Mouse (Mus musculus) forebrain, embryonic 15.5 days (tissue): Measurements from ENCODE around the gene Fam166a. TPM values are rescaled to one million over a fixed set of nuclear protein-coding genes. Genes with fewer than 3 reads are reported as not detected.

Experiments used
- ATAC-seq: fragments of 200-750 bp; cut with Nextera tagmentation; replicated peaks from 2 replicates; pipeline ENCODE4 v1.8.0; 2017; ENCODE audit warnings: mild to moderate bottlenecking, moderate TSS enrichment, moderate library complexity
- H3K27ac ChIP-seq: fragments of 300-500 bp; sonication (generic); replicated peaks from 2 replicates; pipeline ENCODE4 v1.5.1; 2015; ENCODE audit warnings: mild to moderate bottlenecking, inconsistent platforms
- H3K27me3 ChIP-seq: fragments of 300-500 bp; sonication (generic); 2 replicates; pipeline ENCODE4 v1.6.1; 2015; ENCODE audit warnings: inconsistent platforms
- H3K36me3 ChIP-seq: fragments of 300-500 bp; sonication (generic); 2 replicates; pipeline ENCODE4 v1.6.1; 2015; ENCODE audit warnings: mild to moderate bottlenecking, inconsistent platforms
- H3K4me1 ChIP-seq: fragments of 300-500 bp; sonication (generic); 2 replicates; pipeline ENCODE4 v1.6.1; 2015; ENCODE audit warnings: inconsistent platforms
- H3K4me2 ChIP-seq: fragments of 300-500 bp; sonication (generic); replicated peaks from 2 replicates; pipeline ENCODE4 v1.6.1; 2015; ENCODE audit warnings: mild to moderate bottlenecking, inconsistent platforms
- H3K4me3 ChIP-seq: fragments of 300-500 bp; sonication (generic); 2 replicates; pipeline ENCODE4 v1.5.1; 2015; ENCODE audit warnings: mild to moderate bottlenecking, inconsistent platforms
- H3K9ac ChIP-seq: fragments of 300-500 bp; sonication (generic); replicated peaks from 2 replicates; pipeline ENCODE4 v1.6.1; 2015; ENCODE audit warnings: mild to moderate bottlenecking, inconsistent platforms
- H3K9me3 ChIP-seq: fragments of 300-500 bp; sonication (generic); 2 replicates; pipeline ENCODE4 v1.6.1; 2016; ENCODE audit warnings: inconsistent platforms
- WGBS: fragments of 180-500 bp; shearing (Covaris S2); methylation state at CpG from one replicate; pipeline ENCODE4 v1.1.7; 2015; ENCODE audit warnings: mixed read lengths; 5-methylcytosine and 5-hydroxymethylcytosine counted together
- polyA plus RNA-seq: library from polyadenylated mRNA; unstranded; fragments of >200 nt; fragmentation: Nextera tagmentation; extraction: Ambion mirVana; gene quantifications from 2 replicates; pipeline ENCODE4 v1.2.1, GENCODE M21; 2015

Fam166a gene
- polyA plus RNA-seq, 1 experiment from 2014 or later, result not detected

- Histone ChIP-seq H3K9ac (peak overlapping the region; percentile 26; the same call in 1 of the 2 replicates), H3K27ac (peak overlapping the region; percentile 72), H3K4me1 (peaks cover 21% of the 10 kb centered on the region), H3K9me3 (no peaks in the 10 kb centered on the region), H3K27me3 (no peaks in the 10 kb centered on the region), H3K4me2 (peak overlapping the region; percentile 36), H3K4me3 (peak overlapping the region; percentile 16), H3K36me3 (no peaks in the 10 kb centered on the region)
- WGBS, result under 1% methylated on average over 7 of the region's 7 CpGs
- ATAC-seq, result no peak
Observed at GRCm38 (mm10) chr2:25228431-25228889, 9.9 kb downstream of the Fam166a start.

- Histone ChIP-seq H3K4me1 (peaks cover 17% of the 10 kb centered on the region), H3K27me3 (no peaks in the 10 kb centered on the region), H3K36me3 (no peaks in the 10 kb centered on the region), H3K27ac (0 out of 2 replicates have a peak overlapping the region, but pooled peaks have one; percentile 72), H3K4me3 (no peak overlapping the region), H3K9ac (no peak overlapping the region), H3K4me2 (peak overlapping the region; percentile 36; the same call in 1 of the 2 replicates), H3K9me3 (no peaks in the 10 kb centered on the region)
- no peak for ATAC-seq
- WGBS, result 71% methylated on average over 6 of the region's 6 CpGs
Observed at GRCm38 (mm10) chr2:25228995-25229530, 10.5 kb downstream of the Fam166a start.

- no peak for ATAC-seq
- Histone ChIP-seq H3K4me1 (peaks cover 17% of the 10 kb centered on the region), H3K9me3 (no peaks in the 10 kb centered on the region), H3K27ac (no peak overlapping the region), H3K9ac (no peak overlapping the region), H3K4me3 (no peak overlapping the region), H3K36me3 (no peaks in the 10 kb centered on the region), H3K27me3 (no peaks in the 10 kb centered on the region), H3K4me2 (no peak overlapping the region)
- 82% methylated on average over 5 of the region's 5 CpGs for WGBS
Observed at GRCm38 (mm10) chr2:25229582-25229981, 11.0 kb downstream of the Fam166a start.

GRCm38 (mm10) chr2:25230581-25230980 lies 12.0 kb downstream of the Fam166a start:
- Histone ChIP-seq H3K4me2 (no peak overlapping the region), H3K27me3 (no peaks in the 10 kb centered on the region), H3K4me1 (peaks cover 13% of the 10 kb centered on the region), H3K27ac (no peak overlapping the region), H3K36me3 (no peaks in the 10 kb centered on the region), H3K9me3 (no peaks in the 10 kb centered on the region), H3K4me3 (no peak overlapping the region), H3K9ac (no peak overlapping the region)
- no peak for ATAC-seq
- WGBS, result 90% methylated on average over 7 of the region's 7 CpGs

- no peak for ATAC-seq
- Histone ChIP-seq H3K4me2 (no peak overlapping the region), H3K36me3 (no peaks in the 10 kb centered on the region), H3K4me3 (no peak overlapping the region), H3K27ac (no peak overlapping the region), H3K27me3 (no peaks in the 10 kb centered on the region), H3K9me3 (no peaks in the 10 kb centered on the region), H3K9ac (no peak overlapping the region), H3K4me1 (peaks cover 8% of the 10 kb centered on the region; the same call in 1 of the 2 replicates)
- 53% methylated on average over 12 of the region's 12 CpGs for WGBS
Observed at GRCm38 (mm10) chr2:25231038-25231437, 12.5 kb downstream of the Fam166a start.

- H3K9ac ChIP-seq, result no peak overlapping the region
- H3K36me3 ChIP-seq, result no peaks in the 10 kb centered on the region
- H3K4me2 ChIP-seq, result no peak overlapping the region
- 75% methylated on average over 4 of the region's 4 CpGs for WGBS
- no peak overlapping the region for H3K27ac ChIP-seq
- H3K27me3 ChIP-seq, result peaks cover 5% of the 10 kb centered on the region; the same call in 1 of the 2 replicates
- H3K4me3 ChIP-seq, result no peak overlapping the region
- no peak for ATAC-seq
- no peaks in the 10 kb centered on the region for H3K9me3 ChIP-seq
- H3K4me1 ChIP-seq, result peaks cover 6% of the 10 kb centered on the region; the same call in 1 of the 2 replicates
Observed at GRCm38 (mm10) chr2:25233421-25233820, 14.9 kb downstream of the Fam166a start.

- no peak within 1 kb of the TSS for H3K9ac ChIP-seq
- H3K4me2 ChIP-seq, result no peak within 1 kb of the TSS
- no peak within 1 kb of the TSS for H3K4me3 ChIP-seq
- no peak for ATAC-seq
- 92% methylated on average over 3 of the region's 3 CpGs for WGBS
- H3K4me1 ChIP-seq, result no peaks in the 10 kb centered on the region
- peaks cover 5% of the 10 kb centered on the region; the same call in 1 of the 2 replicates for H3K27me3 ChIP-seq
- no peaks in the 10 kb centered on the region for H3K36me3 ChIP-seq
- H3K9me3 ChIP-seq, result no peaks in the 10 kb centered on the region
- H3K27ac ChIP-seq, result no peak within 1 kb of the TSS
Observed at GRCm38 (mm10) chr2:25234050-25234449, 15.5 kb downstream of the Fam166a start, which contains the start of gene Slc34a3. Slc34a3 (minus strand) TSS chr2:25234364.

GRCm38 (mm10) chr2:25234551-25235220 lies 16.1 kb downstream of the Fam166a start:
- Histone ChIP-seq H3K4me2 (no peak overlapping the region), H3K27ac (no peak overlapping the region)

GRCm38 (mm10) chr2:25236614-25237013 lies 18.1 kb downstream of the Fam166a start, which contains the start of gene Rnf224:
Rnf224 (minus strand) TSS chr2:25236787.
- H3K4me2 ChIP-seq, result no peak within 1 kb of the TSS
- H3K9me3 ChIP-seq, result no peaks in the 10 kb centered on the region
- H3K4me3 ChIP-seq, result no peak within 1 kb of the TSS
- H3K27ac ChIP-seq, result no peak within 1 kb of the TSS
- ATAC-seq, result no peak
- 31% methylated on average over 8 of the region's 8 CpGs for whole genome bisulfite sequencing
- peaks cover 12% of the 10 kb centered on the region for H3K4me1 ChIP-seq
- peaks cover 5% of the 10 kb centered on the region; the same call in 1 of the 2 replicates for H3K27me3 ChIP-seq
- H3K9ac ChIP-seq, result no peak within 1 kb of the TSS
- no peaks in the 10 kb centered on the region for H3K36me3 ChIP-seq

More at GRCm38 (mm10) chr2:25234551-25235220, 16.1 kb downstream of the Fam166a start:
- Histone ChIP-seq H3K4me1 (no peaks in the 10 kb centered on the region), H3K36me3 (no peaks in the 10 kb centered on the region), H3K9ac (no peak overlapping the region), H3K9me3 (no peaks in the 10 kb centered on the region), H3K27me3 (peaks cover 5% of the 10 kb centered on the region; the same call in 1 of the 2 replicates), H3K4me3 (no peak overlapping the region)
- ATAC-seq, result no peak
- 78% methylated on average over 5 of the region's 5 CpGs for WGBS

- ATAC-seq, result no peak
- H3K27ac ChIP-seq, result no peak overlapping the region
- H3K27me3 ChIP-seq, result peaks cover 5% of the 10 kb centered on the region; the same call in 1 of the 2 replicates
- no peak overlapping the region for H3K4me2 ChIP-seq
- peaks cover 15% of the 10 kb centered on the region for H3K4me1 ChIP-seq
- WGBS, result 71% methylated on average over 4 of the region's 4 CpGs
- H3K36me3 ChIP-seq, result no peaks in the 10 kb centered on the region
- H3K9ac ChIP-seq, result no peak overlapping the region
- H3K9me3 ChIP-seq, result no peaks in the 10 kb centered on the region
- no peak overlapping the region for H3K4me3 ChIP-seq
Observed at GRCm38 (mm10) chr2:25237522-25237921, 19.0 kb downstream of the Fam166a start.

GRCm38 (mm10) chr2:25238106-25238505 lies 19.6 kb downstream of the Fam166a start:
- Histone ChIP-seq H3K9ac (no peak overlapping the region), H3K4me1 (peaks cover 21% of the 10 kb centered on the region), H3K4me2 (no peak overlapping the region), H3K27me3 (peaks cover 5% of the 10 kb centered on the region; the same call in 1 of the 2 replicates), H3K27ac (no peak overlapping the region), H3K9me3 (no peaks in the 10 kb centered on the region), H3K4me3 (no peak overlapping the region), H3K36me3 (no peaks in the 10 kb centered on the region)
- no peak for ATAC-seq

GRCm38 (mm10) chr2:25239766-25240165 lies 21.2 kb downstream of the Fam166a start:
- no peak overlapping the region for H3K27ac ChIP-seq
- ATAC-seq, result no peak
- H3K27me3 ChIP-seq, result peaks cover 5% of the 10 kb centered on the region; the same call in 1 of the 2 replicates
- no peak overlapping the region for H3K9ac ChIP-seq
- no peaks in the 10 kb centered on the region for H3K36me3 ChIP-seq
- H3K4me3 ChIP-seq, result no peak overlapping the region
- 89% methylated on average over 3 of the region's 3 CpGs for WGBS
- no peak overlapping the region for H3K4me2 ChIP-seq
- no peaks in the 10 kb centered on the region for H3K9me3 ChIP-seq
- H3K4me1 ChIP-seq, result peaks cover 29% of the 10 kb centered on the region
